Mouse (Mus musculus) forebrain, postnatal 0 days (tissue): ENCODE measurements around the gene Cbx5. TPM values are rescaled to one million over a fixed set of nuclear protein-coding genes. Genes with fewer than 3 reads are reported as not detected.
A peak's percentile ranks its signal among the peaks of the same experiment; 100 is the strongest.
"Not testable (repeated sequence)": the region's sequence is repeated elsewhere in the genome, so short reads cannot be mapped to it uniquely, and the experiment has no call there.

ENCODE experiments used
- ATAC-seq: fragments of 200-750 bp; cut with Nextera tagmentation; 2 replicates; pipeline ENCODE4 v1.8.0; 2017; ENCODE audit warnings: mild to moderate bottlenecking, moderate library complexity
- DNase-seq: peaks from one replicate; pipeline ENCODE4 v3.0.0-alpha.2; 2015
- H3K27ac ChIP-seq: fragments of 300-500 bp; sonication (generic); 2 replicates; pipeline ENCODE4 v1.5.1; 2014; ENCODE audit warnings: low read depth, mild to moderate bottlenecking, antibody characterized with exemption, low read length, moderate library complexity, mixed read lengths
- H3K27me3 ChIP-seq: fragments of 300-500 bp; sonication (generic); 2 replicates; pipeline ENCODE4 v1.6.1; 2014; ENCODE audit warnings: mild to moderate bottlenecking, low read length, mixed read lengths; ENCODE audit not compliant: insufficient read depth
- H3K36me3 ChIP-seq: fragments of 300-500 bp; sonication (generic); 2 replicates; pipeline ENCODE4 v1.6.1; 2014; ENCODE audit warnings: mild to moderate bottlenecking, moderate library complexity; ENCODE audit not compliant: insufficient read depth
- H3K4me1 ChIP-seq: fragments of 300-500 bp; sonication (generic); 2 replicates; pipeline ENCODE4 v1.6.1; 2014; ENCODE audit warnings: antibody characterized with exemption; ENCODE audit not compliant: insufficient read depth
- H3K4me2 ChIP-seq: fragments of 300-500 bp; sonication (generic); 2 replicates; pipeline ENCODE4 v1.6.1; 2014; ENCODE audit warnings: low read depth, mild to moderate bottlenecking, moderate library complexity
- H3K4me3 ChIP-seq: fragments of 300-500 bp; sonication (generic); 2 replicates; pipeline ENCODE4 v1.5.1; 2014; ENCODE audit warnings: low read depth, low read length, mixed read lengths
- H3K9ac ChIP-seq: fragments of 300-500 bp; sonication (generic); 2 replicates; pipeline ENCODE4 v1.6.1; 2014; ENCODE audit warnings: mild to moderate bottlenecking
- H3K9me3 ChIP-seq: fragments of 300-500 bp; sonication (generic); 2 replicates; pipeline ENCODE4 v1.6.1; 2016; ENCODE audit warnings: low read length
- CTCF ChIP-seq: sonication (generic); IDR thresholded peaks from 2 replicates; pipeline ENCODE4 v1.5.1; 2016; ENCODE audit warnings: antibody characterized with exemption, control low read depth, low read depth
- WGBS: fragments of 180-500 bp; shearing (Covaris S2); extraction: QIAGEN DNeasy Blood & Tissue Kit; methylation state at CpG from one replicate; pipeline ENCODE4 v1.1.7; 2014; 5-methylcytosine and 5-hydroxymethylcytosine counted together
- polyA plus RNA-seq: library from polyadenylated mRNA; unstranded; fragments of >200 nt; fragmentation: Nextera tagmentation; extraction: Ambion mirVana; gene quantifications from 2 replicates; pipeline ENCODE4 v1.2.1, GENCODE M21; 2015
- total RNA-seq: library from RNA; depleted of rRNA; stranded (reverse); fragments of >200 nt; gene quantifications from 2 replicates; pipeline ENCODE4 v1.2.3, GENCODE M21; 2014

Gene Cbx5
- total and polyA plus RNA-seq, 2 experiments from 2014 or later, result 90.4 to 181 TPM

GRCm38 (mm10) chr15:103242885-103243284 lies 3.3 kb upstream of the Cbx5 start:
- H3K4me3 ChIP-seq, result peak overlapping the region; percentile 47; the same call in 1 of the 2 replicates
- H3K9me3 ChIP-seq, result no peaks in the 10 kb centered on the region
- TF ChIP-seq CTCF, result no peak
- WGBS, result 59% methylated on average over 8 of the region's 8 CpGs
- peak overlapping the region; percentile 67 for H3K4me2 ChIP-seq
- H3K36me3 ChIP-seq, result peaks cover 52% of the 10 kb centered on the region
- H3K27ac ChIP-seq, result no peak overlapping the region
- no peaks in the 10 kb centered on the region for H3K27me3 ChIP-seq
- peaks cover 23% of the 10 kb centered on the region for H3K4me1 ChIP-seq
- DNase-seq, result no peak
- no peak for ATAC-seq
- H3K9ac ChIP-seq, result peak overlapping the region; percentile 63; the same call in 1 of the 2 replicates

- Histone ChIP-seq H3K4me2 (peak overlapping the region; percentile 67), H3K4me1 (peaks cover 23% of the 10 kb centered on the region), H3K9ac (peak overlapping the region; percentile 63), H3K4me3 (peak overlapping the region; percentile 47), H3K27ac (peak overlapping the region; percentile 93), H3K36me3 (peaks cover 36% of the 10 kb centered on the region)
- DNase-seq, H3K27me3 ChIP-seq, H3K9me3 ChIP-seq, ATAC-seq: not testable (repeated sequence)
- 7% methylated on average over 11 of the region's 12 CpGs for WGBS
These were observed 1.7 kb upstream of the Cbx5 start for GRCm38 (mm10) chr15:103241071-103242018.

- peak within 1 kb of the TSS; percentile 93 for H3K27ac ChIP-seq
- TF ChIP-seq CTCF, result no peak
- H3K9me3 ChIP-seq, result no peaks in the 10 kb centered on the region
- H3K9ac ChIP-seq, result peak within 1 kb of the TSS; percentile 63
- peak; percentile 98 for DNase-seq
- H3K4me2 ChIP-seq, result peak within 1 kb of the TSS; percentile 67
- H3K36me3 ChIP-seq, result peaks cover 30% of the 10 kb centered on the region
- under 1% methylated on average over 47 of the region's 47 CpGs for WGBS
- peaks cover 23% of the 10 kb centered on the region for H3K4me1 ChIP-seq
- H3K4me3 ChIP-seq, result peak within 1 kb of the TSS; percentile 47
- no peaks in the 10 kb centered on the region for H3K27me3 ChIP-seq
- ATAC-seq, result peak; percentile 92
These were observed 778 bp upstream of the Cbx5 start, which contains the start of gene Hnrnpa1 for GRCm38 (mm10) chr15:103240160-103241028. Gene Hnrnpa1, plus strand, starts transcription at chr15:103240432.

- TF ChIP-seq CTCF, result no peak
- ATAC-seq (peak; percentile 83), DNase-seq (peak; percentile 95)
- H3K4me1 ChIP-seq, result peaks cover 23% of the 10 kb centered on the region
- no peaks in the 10 kb centered on the region for H3K9me3 ChIP-seq
- H3K9ac ChIP-seq, result peak overlapping the region; percentile 63
- peak overlapping the region; percentile 47 for H3K4me3 ChIP-seq
- WGBS, result 3% methylated on average over 26 of the region's 26 CpGs
- peaks cover 28% of the 10 kb centered on the region for H3K36me3 ChIP-seq
- H3K27ac ChIP-seq, result peak overlapping the region; percentile 93
- no peaks in the 10 kb centered on the region for H3K27me3 ChIP-seq
- H3K4me2 ChIP-seq, result peak overlapping the region; percentile 61
These were observed 409 bp downstream of the Cbx5 start for GRCm38 (mm10) chr15:103239130-103239684.

GRCm38 (mm10) chr15:103237295-103237694 lies 2.3 kb downstream of the Cbx5 start:
- TF ChIP-seq CTCF, result no peak
- DNase-seq (no peak), ATAC-seq (no peak)
- Histone ChIP-seq H3K9ac (no peak overlapping the region), H3K4me3 (no peak overlapping the region), H3K4me2 (no peak overlapping the region), H3K9me3 (no peaks in the 10 kb centered on the region), H3K27me3 (no peaks in the 10 kb centered on the region), H3K27ac (no peak overlapping the region), H3K36me3 (peaks cover 11% of the 10 kb centered on the region), H3K4me1 (0 out of 2 replicates have a peak, but pooled peaks cover 9% of the 10 kb centered on the region)
- WGBS, result 91% methylated on average over 7 of the region's 7 CpGs

GRCm38 (mm10) chr15:103233119-103233518 lies 6.5 kb downstream of the Cbx5 start:
- Histone ChIP-seq H3K27me3 (no peaks in the 10 kb centered on the region), H3K4me3 (no peak overlapping the region), H3K9me3 (no peaks in the 10 kb centered on the region), H3K4me1 (0 out of 2 replicates have a peak, but pooled peaks cover 2% of the 10 kb centered on the region), H3K36me3 (peaks cover 4% of the 10 kb centered on the region; the same call in 1 of the 2 replicates), H3K4me2 (no peak overlapping the region), H3K9ac (no peak overlapping the region), H3K27ac (no peak overlapping the region)
- ATAC-seq (no peak), DNase-seq (no peak)
- no peak for TF ChIP-seq CTCF
- whole genome bisulfite sequencing, result 84% methylated on average over 2 of the region's 2 CpGs
